Mouse (Mus musculus): ENCODE data around the gene Tle3.

The Tle3 gene

DNA sequence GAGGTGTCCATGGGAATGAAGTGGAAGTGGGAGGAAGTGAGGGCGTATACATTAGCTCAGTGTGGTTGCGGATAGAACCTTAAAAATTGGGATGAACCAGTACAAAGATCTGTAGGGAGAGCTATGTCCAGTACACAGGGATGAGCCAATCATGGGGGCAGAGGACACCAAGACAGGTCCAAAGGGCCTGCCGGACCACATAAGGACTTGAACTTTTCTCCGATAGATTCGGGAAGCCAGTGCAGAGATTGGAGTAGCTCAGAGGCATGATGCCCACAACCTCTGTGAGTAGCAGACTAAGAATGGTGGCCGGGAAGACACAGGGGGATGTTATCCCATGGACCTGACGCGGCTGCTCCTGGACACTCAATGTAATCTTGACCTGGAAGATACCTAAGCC, 12.0 kb upstream of the Tle3 start:
- DNase-seq = no peak

GRCm38 (mm10) chr9:61360727-61361631, 11.2 kb upstream of the Tle3 start:
- peak; percentile 28 for DNase-seq

DNA sequence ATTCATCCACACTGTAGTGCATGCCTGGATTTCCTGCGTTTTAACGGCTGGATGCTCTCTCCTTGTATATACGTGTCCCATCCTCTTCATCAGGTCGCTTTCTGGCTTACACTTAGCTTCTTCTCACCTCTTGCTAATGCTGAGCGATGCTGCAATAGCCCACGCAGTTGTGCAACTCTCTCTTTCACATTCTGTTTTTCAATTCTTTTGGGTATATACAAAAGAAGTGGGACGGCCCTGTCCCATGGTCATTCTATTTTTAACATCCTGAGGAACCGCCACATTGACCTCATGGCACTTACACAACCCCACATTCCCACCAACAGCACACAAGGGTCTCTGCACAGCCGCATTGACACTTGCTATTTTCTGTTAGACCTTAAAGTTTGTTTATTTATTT, 9.0 kb upstream of the Tle3 start:
- no peak for DNase-seq

GRCm38 (mm10) chr9:61366108-61366507, 6.1 kb upstream of the Tle3 start:
- peak; percentile 13 for DNase-seq

DNA sequence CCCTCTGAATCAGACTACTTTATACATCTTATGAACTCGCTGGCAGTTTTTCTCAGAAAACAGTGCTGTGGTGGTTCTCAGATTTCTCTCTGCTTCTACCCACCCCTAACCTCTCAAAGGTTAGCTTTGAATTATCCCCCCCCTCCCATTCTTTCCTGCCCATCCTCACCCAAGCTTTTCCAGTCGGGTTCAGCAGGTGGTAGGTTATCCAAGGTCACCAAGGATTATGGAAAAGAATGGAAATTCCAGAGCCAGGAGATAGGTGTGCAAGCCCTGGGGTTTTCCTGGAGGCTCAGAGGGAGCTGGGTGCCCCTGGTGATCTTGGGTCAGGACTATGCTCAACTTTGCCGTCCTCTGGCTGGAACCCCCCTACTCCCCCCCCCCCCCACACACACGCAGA, 5.0 kb upstream of the Tle3 start:
- DNase-seq = no peak

DNA sequence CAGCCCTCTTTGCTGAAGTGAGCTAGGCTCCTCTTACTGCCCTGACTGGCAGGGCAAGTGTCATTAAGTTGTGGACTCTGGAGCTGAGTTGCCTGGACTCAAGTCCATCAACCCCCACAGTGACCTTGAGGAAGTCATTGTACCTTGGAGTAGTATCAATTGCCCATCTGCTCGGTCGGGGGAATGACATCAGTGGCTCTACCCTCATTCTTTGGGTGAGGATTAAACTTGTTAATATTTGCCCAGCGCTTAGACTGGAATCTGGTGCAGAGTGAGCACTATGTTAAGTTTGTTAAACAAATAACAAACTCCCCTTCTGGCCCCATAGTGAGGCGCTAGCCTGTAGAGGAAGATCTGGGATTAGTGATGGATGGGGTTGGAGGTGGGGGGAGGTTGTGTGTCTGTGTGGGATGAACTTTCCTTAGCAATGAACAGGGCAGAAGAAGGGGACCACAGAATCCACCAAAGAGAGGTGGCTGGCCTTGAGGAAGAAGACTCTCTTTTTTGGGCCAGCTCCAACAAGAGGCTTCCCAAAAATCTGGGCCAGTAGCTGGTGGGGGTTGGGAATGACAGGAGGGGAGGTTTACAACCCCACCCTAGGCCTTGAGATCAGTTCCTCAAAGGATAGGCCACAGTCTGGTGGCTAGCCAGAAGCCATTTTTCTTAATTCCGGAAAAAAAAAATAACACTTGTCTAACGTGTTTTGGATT, 4.2 kb upstream of the Tle3 start:
- DNase-seq = peak; percentile 93

DNA sequence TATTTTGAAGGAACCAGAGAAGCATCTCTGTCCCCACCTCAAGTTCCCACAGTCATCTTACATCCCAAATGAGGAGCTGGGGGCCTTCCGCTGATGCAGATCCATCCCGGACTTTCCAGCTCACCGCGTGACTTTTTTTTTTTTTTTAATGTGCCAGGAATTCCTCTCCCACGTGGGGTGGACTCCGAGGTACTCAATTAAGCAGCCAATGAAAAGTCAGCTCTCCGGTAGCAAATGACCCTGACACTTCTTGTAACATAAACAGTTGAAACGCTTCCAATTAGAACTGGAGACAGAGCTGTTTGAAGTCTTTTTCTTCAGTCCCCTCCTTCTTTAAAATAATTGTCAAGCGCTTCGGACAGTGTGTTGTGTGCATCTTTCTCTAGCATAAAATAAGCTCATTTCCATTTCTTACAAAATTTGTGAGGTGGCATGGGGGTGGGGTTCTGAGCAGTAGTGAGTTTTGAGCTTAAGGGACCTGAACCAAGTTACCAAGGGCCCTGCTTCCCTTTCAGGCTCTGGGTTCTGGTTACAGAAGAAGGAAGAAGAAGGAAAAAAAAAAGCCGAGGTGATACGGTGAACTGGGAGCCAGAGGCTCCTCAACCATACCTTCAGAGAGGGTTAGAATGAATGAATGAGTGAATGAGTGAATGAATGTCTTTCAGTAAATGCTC, 3.5 kb upstream of the Tle3 start:
- peak; percentile 93 for DNase-seq

GRCm38 (mm10) chr9:61369316-61370273, 2.6 kb upstream of the Tle3 start:
- DNase-seq = peak; percentile 56

- peak; percentile 99 for DNase-seq
These were observed 1.7 kb upstream of the Tle3 start for GRCm38 (mm10) chr9:61370454-61370888.

- DNase-seq = peak; percentile 72
These were observed 1.0 kb upstream of the Tle3 start for GRCm38 (mm10) chr9:61370889-61371754.

GRCm38 (mm10) chr9:61372510-61372975, 377 bp downstream of the Tle3 start:
- DNase-seq = no peak

DNA sequence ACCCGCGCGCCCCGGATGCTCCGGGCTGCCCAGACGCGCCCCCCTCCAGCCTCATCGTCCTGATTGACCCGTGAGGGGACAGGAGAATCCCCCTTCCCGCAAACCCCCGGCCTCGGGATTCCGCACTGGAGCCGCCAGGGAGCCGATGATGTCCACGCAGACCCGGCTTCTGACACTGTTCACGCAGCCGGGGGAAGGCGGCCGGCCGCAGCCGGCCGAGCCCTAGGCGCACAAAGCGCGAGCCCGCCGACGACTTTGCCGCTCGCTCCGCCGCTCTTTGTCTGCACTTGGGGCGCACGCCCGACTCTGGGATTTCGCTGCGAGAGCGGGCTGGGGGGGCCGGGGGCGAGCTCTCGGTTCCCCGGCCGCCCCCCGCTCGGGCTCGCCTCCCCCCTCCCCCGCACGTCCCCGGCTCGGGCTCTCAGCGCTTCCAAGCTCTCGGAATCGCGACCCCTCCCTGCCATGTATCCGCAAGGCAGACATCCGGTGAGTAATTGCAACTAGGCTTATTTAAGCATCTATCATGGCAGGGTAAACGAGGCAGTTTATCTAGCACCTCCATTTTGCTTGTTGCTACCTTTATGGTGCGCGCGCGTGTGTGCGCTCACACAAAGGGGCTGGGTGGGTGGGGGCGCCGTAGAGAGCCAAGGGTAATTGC, 939 bp downstream of the Tle3 start:
- peak; percentile 50 for DNase-seq

DNA sequence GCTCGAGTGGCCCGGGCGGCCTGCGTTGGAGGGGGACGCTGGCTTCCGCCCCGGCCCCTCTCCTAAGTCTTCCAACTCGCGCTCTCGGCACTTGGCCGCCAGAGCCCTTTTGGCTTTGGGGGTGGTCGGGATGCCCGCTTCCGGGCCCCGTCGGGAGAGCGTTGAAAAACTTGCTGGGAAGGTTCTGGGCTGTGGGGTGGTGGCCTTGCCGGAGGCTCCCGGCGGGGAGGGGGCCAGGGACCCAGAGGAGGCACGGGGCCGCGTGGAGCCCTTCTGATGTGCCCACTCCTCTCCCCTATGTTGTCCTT, 1.4 kb downstream of the Tle3 start:
- peak; percentile 47 for DNase-seq

- peak; percentile 35 for DNase-seq
These were observed 2.1 kb downstream of the Tle3 start for GRCm38 (mm10) chr9:61373942-61374900.

DNA sequence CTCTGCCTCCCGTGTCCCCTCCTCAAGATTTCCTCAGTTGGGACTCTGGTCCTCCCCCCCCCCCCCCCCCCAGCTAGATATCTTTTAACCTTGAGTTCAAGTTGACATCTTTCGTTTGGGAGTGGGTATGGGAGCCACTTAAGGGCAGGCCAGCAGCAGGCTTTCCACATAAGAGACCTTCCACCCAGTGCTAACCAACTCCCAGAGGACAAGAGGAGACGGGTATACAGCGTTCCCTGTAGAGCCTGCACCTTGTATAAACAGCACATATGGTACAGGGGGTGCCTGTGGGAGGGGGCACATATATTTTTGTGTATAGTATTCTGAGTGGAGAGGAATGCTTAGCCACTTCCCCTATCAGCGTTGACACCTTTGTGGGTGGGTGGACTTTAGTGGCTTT, 2.8 kb downstream of the Tle3 start:
- DNase-seq = peak; percentile 14

- peak; percentile 17 for DNase-seq
These were observed 3.8 kb downstream of the Tle3 start for GRCm38 (mm10) chr9:61375802-61376561.

GRCm38 (mm10) chr9:61376650-61377049, 4.5 kb downstream of the Tle3 start:
- DNase-seq = no peak

DNA sequence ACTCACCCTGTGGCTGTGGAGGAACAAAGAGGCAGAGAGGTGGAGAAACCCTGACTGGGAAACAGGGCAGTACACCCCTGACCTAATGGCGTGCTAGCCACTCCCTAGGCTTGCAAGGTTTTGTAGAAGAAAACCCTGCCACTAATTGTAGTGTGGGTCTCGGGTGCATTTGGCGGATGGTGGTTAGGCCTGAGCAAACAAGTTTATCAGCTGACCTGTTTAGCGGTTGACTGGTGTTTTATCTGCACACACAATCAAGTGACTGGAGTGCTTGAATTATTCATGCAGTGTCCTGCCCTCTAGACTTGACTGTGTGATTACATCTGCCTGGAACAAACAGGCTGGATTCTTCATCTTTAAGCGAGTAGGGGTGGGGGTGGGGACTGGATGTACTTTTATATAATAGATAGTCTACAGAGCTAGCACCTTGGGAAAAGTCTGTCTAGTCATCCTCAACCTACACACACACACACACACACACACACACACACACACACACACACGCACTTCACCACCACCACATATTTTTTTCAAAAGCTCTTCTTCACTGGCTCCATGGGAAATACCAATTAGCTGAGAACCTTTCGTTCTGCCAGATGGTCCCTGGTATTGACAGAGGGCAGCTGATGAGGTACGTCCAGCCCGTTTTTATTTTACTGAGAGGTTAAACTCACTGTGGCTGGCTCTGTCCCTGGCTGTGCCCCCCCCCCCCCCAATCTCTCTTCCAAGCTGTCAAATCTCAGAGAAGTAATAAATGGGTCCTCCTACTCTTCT, 5.7 kb downstream of the Tle3 start:
- DNase-seq = peak; percentile 81

Data from kidney, adult 11 months (tissue).